Mouse (Mus musculus) midbrain, embryonic 10.5 days (tissue): ENCODE data around the gene Fmo1. TPM values are rescaled to one million over a fixed set of nuclear protein-coding genes. Genes with fewer than 3 reads are reported as not detected.
A peak's percentile ranks its signal among the peaks of the same experiment; 100 is the strongest.

ENCODE experiments used
- DNase-seq: peaks from one replicate; pipeline ENCODE4 v3.0.0-alpha.2; 2017; ENCODE audit warnings: low spot score
- H3K27ac ChIP-seq: fragments of 300-500 bp; sonication (generic); replicated peaks from 2 replicates; pipeline ENCODE4 v1.5.1; 2016; ENCODE audit warnings: mild to moderate bottlenecking
- H3K27me3 ChIP-seq: fragments of 300-500 bp; sonication (generic); 2 replicates; pipeline ENCODE4 v1.6.1; 2016; ENCODE audit warnings: low read depth, mild to moderate bottlenecking; ENCODE audit not compliant: poor library complexity, severe bottlenecking
- H3K36me3 ChIP-seq: fragments of 300-500 bp; sonication (generic); 2 replicates; pipeline ENCODE4 v1.6.1; 2016; ENCODE audit warnings: mild to moderate bottlenecking, moderate library complexity
- H3K4me1 ChIP-seq: fragments of 300-500 bp; sonication (generic); 2 replicates; pipeline ENCODE4 v1.6.1; 2016
- H3K4me3 ChIP-seq: fragments of 300-500 bp; sonication (generic); 2 replicates; pipeline ENCODE4 v1.5.1; 2016; ENCODE audit warnings: mild to moderate bottlenecking, moderate library complexity
- H3K9me3 ChIP-seq: fragments of 300-500 bp; sonication (generic); replicated peaks from 2 replicates; pipeline ENCODE4 v1.6.1; 2016; ENCODE audit warnings: mild to moderate bottlenecking
- WGBS: fragments of 180-500 bp; shearing (Covaris S2); methylation state at CpG from one replicate; pipeline ENCODE4 v1.1.7; 2016; 5-methylcytosine and 5-hydroxymethylcytosine counted together
- polyA plus RNA-seq: library from polyadenylated mRNA; unstranded; fragments of >200 nt; fragmentation: Nextera tagmentation; extraction: Ambion mirVana; gene quantifications from 2 replicates; pipeline ENCODE4 v1.2.1, GENCODE M21; 2016

Fmo1 gene
- polyA plus RNA-seq, 1 experiment from 2014 or later = 10.9 TPM

- DNase-seq = peak; percentile 20
- WGBS = 55% methylated on average over 12 of the region's 12 CpGs
- Histone ChIP-seq H3K4me3 (peak overlapping the region; percentile 7; the same call in 1 of the 2 replicates), H3K36me3 (no peaks in the 10 kb centered on the region), H3K27ac (peak overlapping the region; percentile 78), H3K4me1 (peaks cover 29% of the 10 kb centered on the region), H3K27me3 (no peaks in the 10 kb centered on the region), H3K9me3 (no peaks in the 10 kb centered on the region)
Observed at GRCm38 (mm10) chr1:162858748-162859130, 7.7 kb downstream of the Fmo1 start.

DNA sequence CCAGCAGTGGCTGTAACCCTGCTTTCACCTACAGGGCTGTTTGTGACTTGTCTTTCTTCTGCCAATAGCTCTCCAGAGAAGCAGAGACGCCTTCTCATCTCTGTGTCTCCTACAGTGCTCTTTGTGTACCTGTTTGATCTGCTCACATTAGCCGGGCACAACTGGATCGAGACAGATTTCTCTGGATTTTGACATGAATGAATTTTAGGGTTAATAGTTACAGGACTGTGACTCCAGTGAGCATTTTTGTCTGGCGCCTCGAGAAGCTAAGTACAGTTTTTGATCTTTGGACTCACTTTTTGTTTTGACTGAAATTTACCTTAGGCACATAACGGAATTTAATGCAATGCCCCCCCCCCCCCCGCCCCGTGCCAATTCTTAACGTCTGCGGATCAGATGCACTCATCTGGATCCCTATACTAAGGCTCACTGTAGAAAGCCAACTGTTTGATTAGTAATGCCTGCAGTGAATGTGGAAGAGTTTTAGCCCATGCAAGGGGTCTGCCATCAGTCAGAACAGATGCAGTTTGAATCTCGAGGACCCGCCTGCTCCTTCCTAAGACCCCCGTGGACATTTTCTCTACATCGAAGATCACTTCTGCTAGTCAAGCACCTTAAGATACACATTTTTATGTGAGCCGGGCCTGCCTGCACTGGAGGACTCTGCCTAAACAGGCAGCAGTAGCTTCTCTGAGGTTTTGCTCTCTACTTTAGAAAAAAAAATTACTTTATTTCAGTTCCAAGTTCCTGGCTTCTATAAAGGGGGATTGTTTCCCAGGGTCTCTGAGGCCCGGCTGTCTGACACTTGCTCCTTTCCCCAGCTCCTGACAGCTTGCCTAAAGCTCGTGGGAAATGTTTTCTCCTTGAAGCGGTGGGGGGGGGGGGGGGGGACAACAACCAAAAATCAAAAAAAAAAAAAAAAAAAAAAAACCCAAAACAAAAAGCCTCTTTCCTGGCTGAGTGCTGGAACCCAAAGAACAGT lies 8.4 kb downstream of the Fmo1 start:
- no peak for DNase-seq

DNA sequence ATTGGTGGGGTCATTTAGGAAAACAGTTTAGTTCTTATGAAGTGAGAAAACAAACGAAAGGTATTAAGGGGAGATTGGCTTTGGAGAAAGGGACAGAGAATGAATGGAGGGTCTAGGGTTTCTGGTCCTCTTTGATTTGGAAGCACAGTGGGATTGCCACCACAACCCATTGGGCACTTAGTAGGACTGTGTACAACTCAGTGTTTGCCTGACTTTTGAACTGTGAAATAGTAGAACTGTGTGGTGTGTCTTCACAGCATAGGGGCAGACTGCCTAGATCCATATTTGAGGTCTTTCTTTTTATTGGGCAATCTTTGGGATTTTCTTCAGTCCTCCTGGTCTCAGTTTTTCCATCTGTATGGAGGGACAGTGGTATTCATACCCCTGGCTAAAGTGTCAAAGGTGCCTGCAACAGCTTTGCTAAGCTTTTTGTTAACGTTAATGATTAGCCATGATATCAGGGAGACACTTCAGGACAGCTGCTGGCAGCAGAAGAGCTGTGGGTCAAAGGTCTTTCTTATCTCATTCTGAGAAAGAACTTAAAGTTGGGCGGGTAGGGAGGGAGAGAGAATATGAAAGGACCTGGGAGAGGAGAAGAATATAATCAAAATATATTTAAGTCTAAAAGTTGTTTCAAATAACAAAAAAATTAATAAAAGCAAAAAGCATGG lies 12.5 kb downstream of the Fmo1 start:
- Histone ChIP-seq H3K9me3 (no peaks in the 10 kb centered on the region), H3K4me3 (no peak overlapping the region), H3K36me3 (no peaks in the 10 kb centered on the region), H3K27me3 (no peaks in the 10 kb centered on the region), H3K4me1 (peaks cover 10% of the 10 kb centered on the region), H3K27ac (no peak overlapping the region)
- DNase-seq = no peak
- 73% methylated on average over 3 of the region's 3 CpGs for WGBS

More for the DNA sequence above, 8.4 kb downstream of the Fmo1 start:
- no peaks in the 10 kb centered on the region for H3K36me3 ChIP-seq
- H3K4me1 ChIP-seq = peaks cover 29% of the 10 kb centered on the region
- WGBS = 73% methylated on average over 18 of the region's 18 CpGs
- H3K4me3 ChIP-seq = 0 out of 2 replicates have a peak overlapping the region, but pooled peaks have one; percentile 7
- H3K27me3 ChIP-seq = no peaks in the 10 kb centered on the region
- no peaks in the 10 kb centered on the region for H3K9me3 ChIP-seq
- peak overlapping the region; percentile 78 for H3K27ac ChIP-seq

DNA sequence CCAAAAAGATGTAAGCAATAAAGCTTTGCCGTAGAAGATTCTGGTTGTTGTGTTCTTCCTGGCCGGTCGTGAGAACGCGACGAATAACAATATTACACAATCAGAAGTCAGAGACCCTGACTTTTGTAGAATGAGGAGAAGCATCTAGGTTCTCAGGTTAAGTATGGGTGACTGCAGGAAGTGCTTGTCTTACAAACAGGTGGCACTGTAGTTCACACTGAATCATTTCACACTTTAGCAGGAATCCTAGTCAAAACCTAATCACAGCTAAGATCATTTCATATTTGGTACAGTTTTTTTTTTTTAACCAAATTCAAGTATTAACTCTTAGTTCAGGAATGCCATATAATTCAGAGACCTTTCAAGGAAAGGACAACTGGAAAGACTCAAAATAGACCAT lies 18.9 kb downstream of the Fmo1 start:
- H3K36me3 ChIP-seq = no peaks in the 10 kb centered on the region
- DNase-seq = no peak
- 98% methylated on average over 6 of the region's 6 CpGs for WGBS
- H3K4me3 ChIP-seq = no peak overlapping the region
- no peak overlapping the region for H3K27ac ChIP-seq
- no peaks in the 10 kb centered on the region for H3K27me3 ChIP-seq
- H3K9me3 ChIP-seq = no peaks in the 10 kb centered on the region
- no peaks in the 10 kb centered on the region for H3K4me1 ChIP-seq

DNA sequence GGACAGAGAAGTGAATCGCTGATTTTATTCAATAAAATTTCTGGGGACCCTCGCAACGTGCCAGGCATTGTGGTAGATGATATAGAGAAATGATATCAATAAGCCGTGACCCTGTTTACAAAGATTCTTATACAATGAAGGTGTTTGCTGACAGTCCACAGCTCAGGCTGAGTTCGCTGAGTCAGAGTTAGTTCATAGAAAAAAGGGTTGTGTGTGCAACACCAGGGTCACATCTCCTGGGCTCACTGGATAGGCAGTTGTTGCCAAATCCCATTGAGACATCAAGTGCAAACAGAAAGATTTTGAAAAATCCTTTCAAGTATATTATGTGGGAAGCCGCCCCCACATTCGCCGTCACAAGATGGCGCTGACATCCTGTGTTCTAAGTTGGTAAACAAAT lies 26.2 kb downstream of the Fmo1 start:
- DNase-seq = no peak
- WGBS = 95% methylated on average over 9 of the region's 9 CpGs
- no peaks in the 10 kb centered on the region for H3K36me3 ChIP-seq

GRCm38 (mm10) chr1:162838976-162839375 lies 27.4 kb downstream of the Fmo1 start:
- H3K36me3 ChIP-seq = no peaks in the 10 kb centered on the region
- H3K27me3 ChIP-seq = no peaks in the 10 kb centered on the region
- DNase-seq = no peak
- H3K27ac ChIP-seq = no peak overlapping the region
- 90% methylated on average over 6 of the region's 6 CpGs for WGBS
- no peak overlapping the region for H3K4me3 ChIP-seq
- 0 out of 2 replicates have a peak, but pooled peaks cover 2% of the 10 kb centered on the region for H3K4me1 ChIP-seq
- no peaks in the 10 kb centered on the region; the same call in 1 of the 2 replicates for H3K9me3 ChIP-seq

More for the DNA sequence above, 26.2 kb downstream of the Fmo1 start:
- no peaks in the 10 kb centered on the region for H3K4me1 ChIP-seq
- no peak overlapping the region for H3K4me3 ChIP-seq
- H3K9me3 ChIP-seq = no peaks in the 10 kb centered on the region; the same call in 1 of the 2 replicates
- no peaks in the 10 kb centered on the region for H3K27me3 ChIP-seq
- no peak overlapping the region for H3K27ac ChIP-seq

DNA sequence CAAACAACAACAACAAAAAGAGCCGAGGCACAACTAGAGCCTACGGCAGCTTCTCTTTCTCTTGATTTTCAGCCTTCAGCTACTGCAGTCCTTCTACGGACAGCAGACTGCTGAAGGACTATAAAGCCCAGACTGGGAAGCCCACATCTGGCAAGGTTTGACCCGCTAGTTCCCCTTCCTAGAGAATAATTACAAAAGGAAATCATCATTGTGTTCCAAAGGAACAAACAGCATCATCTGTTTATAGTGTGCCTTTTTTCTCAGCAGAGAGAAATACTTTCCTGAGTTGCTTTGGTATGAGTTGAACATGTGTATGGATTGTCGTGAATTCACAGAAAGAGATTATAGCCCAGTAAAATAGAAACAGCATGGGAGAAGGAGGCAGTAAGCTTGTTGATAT lies 32.1 kb downstream of the Fmo1 start:
- Histone ChIP-seq H3K36me3 (no peaks in the 10 kb centered on the region), H3K9me3 (no peaks in the 10 kb centered on the region), H3K4me3 (no peak overlapping the region), H3K27ac (0 out of 2 replicates have a peak overlapping the region, but pooled peaks have one; percentile 49), H3K27me3 (no peaks in the 10 kb centered on the region), H3K4me1 (peaks cover 27% of the 10 kb centered on the region)
- 82% methylated on average over 5 of the region's 5 CpGs for WGBS
- no peak for DNase-seq

DNA sequence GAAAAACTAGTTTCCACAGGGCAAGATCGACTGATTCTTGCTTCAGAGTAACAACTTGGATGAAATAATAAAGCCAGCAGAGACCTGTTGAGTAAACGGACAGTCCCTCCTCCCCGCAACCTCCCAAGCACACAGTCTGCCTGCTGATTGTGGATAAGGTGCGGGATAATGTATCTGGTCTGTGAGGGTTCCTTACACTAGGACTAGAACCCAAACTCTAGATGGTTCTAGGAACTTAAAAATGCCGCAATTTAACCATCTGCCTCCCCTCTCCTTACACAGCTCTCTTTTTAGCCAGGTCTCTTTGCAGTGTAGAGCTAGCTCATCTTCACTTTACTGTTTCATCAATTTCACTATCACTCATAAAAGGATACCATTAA lies 33.8 kb downstream of the Fmo1 start:
- Histone ChIP-seq H3K36me3 (no peaks in the 10 kb centered on the region), H3K4me3 (peak overlapping the region; percentile 35), H3K27ac (peak overlapping the region; percentile 86), H3K9me3 (no peaks in the 10 kb centered on the region), H3K4me1 (peaks cover 27% of the 10 kb centered on the region), H3K27me3 (no peaks in the 10 kb centered on the region)
- 19% methylated on average over 5 of the region's 5 CpGs for WGBS
- DNase-seq = peak; percentile 44

- DNase-seq = peak; percentile 85
- peak overlapping the region; percentile 86 for H3K27ac ChIP-seq
- peaks cover 27% of the 10 kb centered on the region for H3K4me1 ChIP-seq
- H3K9me3 ChIP-seq = no peaks in the 10 kb centered on the region
- H3K27me3 ChIP-seq = no peaks in the 10 kb centered on the region
- 4% methylated on average over 5 of the region's 5 CpGs for WGBS
- H3K4me3 ChIP-seq = peak overlapping the region; percentile 35
- no peaks in the 10 kb centered on the region for H3K36me3 ChIP-seq
Observed at GRCm38 (mm10) chr1:162831838-162832573, 34.4 kb downstream of the Fmo1 start.

- DNase-seq = no peak
- no peaks in the 10 kb centered on the region for H3K27me3 ChIP-seq
- H3K4me3 ChIP-seq = no peak overlapping the region
- peaks cover 16% of the 10 kb centered on the region for H3K4me1 ChIP-seq
- no peaks in the 10 kb centered on the region for H3K9me3 ChIP-seq
- no peak overlapping the region for H3K27ac ChIP-seq
- H3K36me3 ChIP-seq = no peaks in the 10 kb centered on the region
- 98% methylated on average over 5 of the region's 5 CpGs for WGBS
Observed at GRCm38 (mm10) chr1:162819280-162819679, 47.1 kb downstream of the Fmo1 start.

DNA sequence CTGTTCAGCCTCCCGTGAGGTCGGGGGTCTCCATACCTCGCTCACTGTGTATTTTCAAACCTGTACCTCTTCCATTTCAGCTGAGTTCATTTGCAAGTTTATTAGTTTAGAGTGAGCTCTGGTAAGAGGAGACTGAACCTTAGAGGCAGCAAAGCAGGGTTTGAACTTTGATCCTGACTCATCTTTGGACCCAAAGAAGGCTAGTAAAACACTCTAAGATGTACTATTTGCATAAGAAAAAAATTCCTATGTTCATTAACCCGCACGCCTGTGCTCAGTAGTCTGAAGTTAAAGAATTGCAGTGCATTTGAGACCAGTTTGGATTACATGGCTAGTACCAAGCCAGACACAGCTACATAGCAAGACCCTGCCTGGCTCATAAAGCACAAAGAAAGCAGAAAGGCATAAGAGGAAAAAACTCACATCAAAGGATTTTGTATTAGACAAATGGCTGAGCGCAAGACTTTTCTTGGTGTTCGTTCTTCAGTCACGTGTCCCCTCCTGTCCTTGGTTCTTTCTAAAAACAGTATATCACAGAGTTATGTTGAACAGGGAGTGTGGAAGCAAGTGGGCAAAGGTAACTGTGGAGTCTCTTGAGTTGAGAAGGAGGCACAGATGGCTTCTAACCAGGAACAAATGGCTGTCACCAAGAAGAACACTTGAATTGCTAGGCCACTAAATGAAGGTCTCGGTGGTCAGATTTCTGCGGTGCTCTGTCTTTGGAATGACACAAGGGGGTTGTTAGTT lies 50.9 kb downstream of the Fmo1 start:
- no peaks in the 10 kb centered on the region for H3K9me3 ChIP-seq
- 0 out of 2 replicates have a peak overlapping the region, but pooled peaks have one; percentile 13 for H3K27ac ChIP-seq
- H3K27me3 ChIP-seq = no peaks in the 10 kb centered on the region
- peaks cover 20% of the 10 kb centered on the region for H3K4me1 ChIP-seq
- H3K4me3 ChIP-seq = no peak overlapping the region
- no peak for DNase-seq
- whole genome bisulfite sequencing = 77% methylated on average over 10 of the region's 10 CpGs
- no peaks in the 10 kb centered on the region for H3K36me3 ChIP-seq

GRCm38 (mm10) chr1:162814932-162815331 lies 51.5 kb downstream of the Fmo1 start:
- no peaks in the 10 kb centered on the region for H3K36me3 ChIP-seq
- no peak for DNase-seq
- H3K27ac ChIP-seq = peak overlapping the region; percentile 68; the same call in 1 of the 2 replicates
- WGBS = 71% methylated on average over 4 of the region's 4 CpGs
- H3K4me1 ChIP-seq = peaks cover 20% of the 10 kb centered on the region
- H3K27me3 ChIP-seq = no peaks in the 10 kb centered on the region
- no peak overlapping the region for H3K4me3 ChIP-seq
- no peaks in the 10 kb centered on the region for H3K9me3 ChIP-seq
